Mouse (Mus musculus) limb, embryonic 11.5 days (tissue): Measurements from ENCODE around the gene Bcl6b. TPM values are rescaled to one million over a fixed set of nuclear protein-coding genes. Genes with fewer than 3 reads are reported as not detected.
A peak's percentile ranks its signal among the peaks of the same experiment; 100 is the strongest.

Experiments
- microRNA counts: library from miRNA; unstranded; fragments of <30 nt; microRNA quantifications from one replicate; lab custom pipeline; 2016
- microRNA-seq: library from miRNA; unstranded; fragments of <30 nt; microRNA quantifications from one replicate; pipeline ENCODE4, GENCODE M21; 2016
- polyA plus RNA-seq: library from polyadenylated mRNA; unstranded; fragments of >200 nt; fragmentation: Nextera tagmentation; extraction: Ambion mirVana; gene quantifications from 2 replicates; pipeline ENCODE4 v1.2.1, GENCODE M21; 2014

Gene Bcl6b
- polyA plus RNA-seq, 1 experiment from 2014 or later = 7.5 TPM

MicroRNAs within 50 kb of the gene (microRNA counts, 519-probe panel; counts per million panel counts)
- microRNA mmu-miR-195 (lab: Ali Mortazavi, UCI) = not detected
- microRNA mmu-miR-497 (lab: Ali Mortazavi, UCI) = 2,121 counts per million, percentile 17 among the panel's probes with 10 or more counts

Small RNA genes within 50 kb of the gene (microRNA-seq; reads per million reads assigned to microRNA genes)
- gene Mir195a (680 reads per million, percentile 71 among the genes with 10 or more reads in this experiment), gene Mir497 (not detected), gene Mir497b (not detected)

Other genes starting within 250 kb of the Bcl6b start
- gene Ctdnep1, start 248.6 kb downstream of the Bcl6b start, polyA plus RNA-seq = 22.8 and 27.6 TPM in 2 replicates
- 148 and 151 TPM in 2 replicates for gene Elp5, start 247.3 kb downstream of the Bcl6b start, polyA plus RNA-seq
- gene Gabarap, start 238.7 kb downstream of the Bcl6b start, polyA plus RNA-seq = 397 and 432 TPM in 2 replicates
- gene Phf23, start 234.0 kb downstream of the Bcl6b start, polyA plus RNA-seq = 56.1 and 64.9 TPM in 2 replicates
- 47.3 and 52.0 TPM in 2 replicates for gene Dvl2, start 229.2 kb downstream of the Bcl6b start, polyA plus RNA-seq
- gene Acadvl, start 214.4 kb downstream of the Bcl6b start, polyA plus RNA-seq = 52.9 and 53.5 TPM in 2 replicates
- 10.0 and 10.8 TPM in 2 replicates for gene Dlg4, start 212.9 kb downstream of the Bcl6b start, polyA plus RNA-seq
- 1.0 and 1.6 TPM in 2 replicates for gene Asgr1, start 175.7 kb downstream of the Bcl6b start, polyA plus RNA-seq
- gene Asgr2, start 137.2 kb downstream of the Bcl6b start, polyA plus RNA-seq = not detected in 2 replicates
- gene Mgl2, start 99.5 kb downstream of the Bcl6b start, polyA plus RNA-seq = 0.21 TPM in 1 of 2 replicates, not detected in the other
- not detected in 2 replicates for gene Clec10a, start 73.6 kb downstream of the Bcl6b start, polyA plus RNA-seq
- gene Slc16a11, start 17.0 kb downstream of the Bcl6b start, polyA plus RNA-seq = 0.21 and 0.67 TPM in 2 replicates
- gene Slc16a13, start 8.7 kb downstream of the Bcl6b start, polyA plus RNA-seq = 17.0 and 17.8 TPM in 2 replicates
- 216 and 218 TPM in 2 replicates for gene 0610010K14Rik, start 8.1 kb upstream of the Bcl6b start, polyA plus RNA-seq
- 8.2 and 10.5 TPM in 2 replicates for gene Gm21988, start 10.0 kb upstream of the Bcl6b start, polyA plus RNA-seq
- 94.1 and 94.6 TPM in 2 replicates for gene Rnasek, start 10.0 kb upstream of the Bcl6b start, polyA plus RNA-seq
- gene Alox12, start 25.6 kb upstream of the Bcl6b start, polyA plus RNA-seq = 3.3 and 3.6 TPM in 2 replicates
- not detected in 2 replicates for gene Alox12e, start 92.8 kb upstream of the Bcl6b start, polyA plus RNA-seq
- 0.20 TPM in 1 of 2 replicates, not detected in the other for gene Alox15, start 122.2 kb upstream of the Bcl6b start, polyA plus RNA-seq
- 45.2 and 50.8 TPM in 2 replicates for gene Pelp1, start 180.2 kb upstream of the Bcl6b start, polyA plus RNA-seq
- gene Arrb2, start 202.8 kb upstream of the Bcl6b start, polyA plus RNA-seq = 21.9 and 30.3 TPM in 2 replicates
- gene Med11, start 222.1 kb upstream of the Bcl6b start, polyA plus RNA-seq = 46.5 and 50.1 TPM in 2 replicates
- 0.15 and 0.41 TPM in 2 replicates for gene Zmynd15, start 229.6 kb upstream of the Bcl6b start, polyA plus RNA-seq
- gene Cxcl16, start 230.2 kb upstream of the Bcl6b start, polyA plus RNA-seq = 1.0 and 1.4 TPM in 2 replicates